Mouse (Mus musculus) liver, adult 2 months (tissue): Measurements from ENCODE around the gene Lsg1. TPM values are rescaled to one million over a fixed set of nuclear protein-coding genes. Genes with fewer than 3 reads are reported as not detected.
A peak's percentile ranks its signal among the peaks of the same experiment; 100 is the strongest.

Experiments used
- DNase-seq: peaks from one replicate; pipeline ENCODE4 v3.0.0-alpha.2; 2011; ENCODE audit warnings: low read depth, low spot score; ENCODE audit errors: extremely low read depth
- H3K27ac ChIP-seq: fragments of 200-500 bp; replicated peaks from 2 replicates; pipeline ENCODE4 v1.5.1; 2012; ENCODE audit warnings: low read depth, mild to moderate bottlenecking, control low read depth, inconsistent platforms, low read length; ENCODE audit not compliant: insufficient read depth
- H3K27me3 ChIP-seq: fragments of 200-500 bp; 2 replicates; pipeline ENCODE4 v1.6.1; 2012; ENCODE audit warnings: mild to moderate bottlenecking, moderate library complexity, low read length, inconsistent platforms; ENCODE audit not compliant: control insufficient read depth, insufficient read depth
- H3K36me3 ChIP-seq: fragments of 200-500 bp; 2 replicates; pipeline ENCODE4 v1.6.1; 2012; ENCODE audit warnings: low read length, inconsistent platforms; ENCODE audit not compliant: control insufficient read depth, insufficient read depth
- H3K4me1 ChIP-seq: fragments of 200-500 bp; 2 replicates; pipeline ENCODE4 v1.6.1; 2011; ENCODE audit warnings: low read length; ENCODE audit not compliant: control insufficient read depth, insufficient read depth
- H3K4me3 ChIP-seq: fragments of 200-500 bp; 2 replicates; pipeline ENCODE4 v1.5.1; 2011; ENCODE audit warnings: low read depth, mild to moderate bottlenecking, control low read depth, low read length, moderate library complexity; ENCODE audit not compliant: insufficient read depth
- H3K79me2 ChIP-seq: fragments of 200-500 bp; 2 replicates; pipeline ENCODE4 v1.6.1; 2012; ENCODE audit warnings: inconsistent platforms, mild to moderate bottlenecking, low read length, moderate library complexity; ENCODE audit not compliant: control insufficient read depth, insufficient read depth
- H3K9ac ChIP-seq: fragments of 200-500 bp; 2 replicates; pipeline ENCODE4 v1.6.1; 2012; ENCODE audit warnings: low read depth, mild to moderate bottlenecking, control low read depth, inconsistent platforms, low read length
- CTCF ChIP-seq: fragments of 200-500 bp; IDR thresholded peaks from 2 replicates; pipeline ENCODE4 v1.5.1; 2011; ENCODE audit warnings: low read depth, low read length, control low read depth
- POLR2A ChIP-seq: fragments of 200-500 bp; IDR thresholded peaks from 2 replicates; pipeline ENCODE4 v1.6.1; 2011; ENCODE audit warnings: low read length, control low read depth; ENCODE audit not compliant: insufficient read depth; ENCODE audit errors: extremely low read depth
- WGBS: fragments of 180-500 bp; shearing (Covaris S2); methylation state at CpG from one replicate; pipeline ENCODE4 v1.1.7; 2018; 5-methylcytosine and 5-hydroxymethylcytosine counted together
- polyA plus RNA-seq: library from polyadenylated mRNA; depleted of rRNA; stranded (reverse); fragments of >200 nt; gene quantifications from 2 replicates; pipeline ENCODE4 v1.2.3, GENCODE M21; 2012
- total RNA-seq: library from RNA; depleted of rRNA; stranded (reverse); fragments of >200 nt; gene quantifications from 2 replicates; pipeline ENCODE4 v1.2.3, GENCODE M21; 2014

The Lsg1 gene
- total and polyA plus RNA-seq, 2 experiments: 9.5 to 10.0 TPM

GRCm38 (mm10) chr16:30522253-30522940 lies 65.0 kb downstream of the Lsg1 start:
- Histone ChIP-seq H3K4me1 (peaks cover 7% of the 10 kb centered on the region), H3K27me3 (no peaks in the 10 kb centered on the region), H3K27ac (no peak overlapping the region), H3K79me2 (no peaks in the 10 kb centered on the region), H3K4me3 (no peak overlapping the region), H3K9ac (no peak overlapping the region), H3K36me3 (no peaks in the 10 kb centered on the region)
- WGBS: 84% methylated on average over 10 of the region's 10 CpGs
- no peak for DNase-seq
- TF ChIP-seq CTCF: no peak

DNA sequence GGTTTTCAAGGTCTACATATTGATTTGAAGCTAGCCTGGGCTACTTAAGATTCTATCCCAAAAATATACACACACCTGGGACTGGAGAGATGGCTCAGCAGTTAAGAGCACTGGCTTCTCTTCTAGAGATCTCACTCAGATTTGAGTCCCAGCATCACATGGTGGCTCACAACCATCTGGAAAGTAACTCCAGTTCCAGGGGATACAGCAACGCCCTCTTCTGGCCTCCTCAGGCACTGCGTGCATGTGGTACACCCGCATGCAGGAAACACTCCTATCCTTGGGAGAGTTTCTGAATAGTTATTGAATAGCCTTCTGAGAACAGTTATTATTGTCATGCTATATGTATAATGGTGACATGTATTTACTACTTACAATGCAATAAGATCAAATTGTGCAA lies 66.2 kb downstream of the Lsg1 start:
- TF ChIP-seq POLR2A: no peak
- TF ChIP-seq CTCF: peak; percentile 31; the same call in 1 of the 2 replicates
- no peak for DNase-seq
- WGBS: 70% methylated on average over 3 of the region's 3 CpGs
- H3K79me2 ChIP-seq: no peaks in the 10 kb centered on the region
- no peak overlapping the region for H3K9ac ChIP-seq
- no peaks in the 10 kb centered on the region for H3K27me3 ChIP-seq
- H3K4me1 ChIP-seq: peaks cover 7% of the 10 kb centered on the region
- no peak overlapping the region for H3K27ac ChIP-seq
- no peaks in the 10 kb centered on the region for H3K36me3 ChIP-seq
- no peak overlapping the region for H3K4me3 ChIP-seq

- DNase-seq: peak; percentile 83
Observed at GRCm38 (mm10) chr16:30520361-30520823, 67.0 kb downstream of the Lsg1 start.

DNA sequence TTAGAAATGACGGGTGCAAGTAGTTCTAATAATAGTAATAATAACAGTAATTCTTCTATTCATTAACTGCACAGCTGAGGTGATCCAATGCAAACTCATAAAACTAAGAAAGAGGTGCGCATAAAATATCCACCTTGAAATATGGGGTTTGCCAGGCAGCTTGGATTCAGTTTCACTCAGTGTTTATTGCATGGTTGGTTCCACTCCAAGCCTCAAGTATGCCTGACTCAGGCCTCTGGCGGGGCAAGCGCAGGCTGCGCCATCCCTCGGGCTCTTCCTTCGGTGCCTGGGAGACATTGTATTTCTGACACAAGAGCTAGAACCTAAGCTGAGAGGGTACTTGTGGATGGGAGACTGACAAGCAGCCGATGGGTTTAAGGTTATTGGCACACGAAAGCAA lies 68.8 kb downstream of the Lsg1 start:
- no peaks in the 10 kb centered on the region for H3K27me3 ChIP-seq
- no peak overlapping the region for H3K4me3 ChIP-seq
- H3K79me2 ChIP-seq: no peaks in the 10 kb centered on the region
- no peak overlapping the region for H3K27ac ChIP-seq
- WGBS: 81% methylated on average over 9 of the region's 9 CpGs
- H3K9ac ChIP-seq: no peak overlapping the region
- no peaks in the 10 kb centered on the region for H3K36me3 ChIP-seq
- TF ChIP-seq POLR2A: no peak
- TF ChIP-seq CTCF: no peak
- DNase-seq: no peak
- H3K4me1 ChIP-seq: peaks cover 7% of the 10 kb centered on the region

More at GRCm38 (mm10) chr16:30520361-30520823, 67.0 kb downstream of the Lsg1 start:
- Histone ChIP-seq H3K27ac (0 out of 2 replicates have a peak overlapping the region, but pooled peaks have one; percentile 7), H3K79me2 (no peaks in the 10 kb centered on the region), H3K36me3 (no peaks in the 10 kb centered on the region), H3K4me3 (no peak overlapping the region), H3K4me1 (peaks cover 7% of the 10 kb centered on the region), H3K9ac (no peak overlapping the region), H3K27me3 (no peaks in the 10 kb centered on the region)
- 5% methylated on average over 9 of the region's 9 CpGs for WGBS
- TF ChIP-seq POLR2A (no peak), CTCF (peak; percentile 67; the same call in 1 of the 2 replicates)

GRCm38 (mm10) chr16:30517666-30518283 lies 69.6 kb downstream of the Lsg1 start:
- Histone ChIP-seq H3K9ac (no peak overlapping the region; the same call in 1 of the 2 replicates), H3K36me3 (no peaks in the 10 kb centered on the region), H3K27me3 (no peaks in the 10 kb centered on the region), H3K27ac (peak overlapping the region; percentile 50), H3K4me1 (peaks cover 7% of the 10 kb centered on the region), H3K79me2 (no peaks in the 10 kb centered on the region), H3K4me3 (no peak overlapping the region)
- 28% methylated on average over 11 of the region's 11 CpGs for WGBS
- DNase-seq: peak; percentile 73
- TF ChIP-seq CTCF (no peak), POLR2A (no peak)

- Histone ChIP-seq H3K36me3 (no peaks in the 10 kb centered on the region), H3K27ac (no peak overlapping the region), H3K4me1 (peaks cover 14% of the 10 kb centered on the region), H3K27me3 (no peaks in the 10 kb centered on the region), H3K9ac (no peak overlapping the region), H3K79me2 (no peaks in the 10 kb centered on the region), H3K4me3 (no peak overlapping the region)
- TF ChIP-seq CTCF: no peak
- TF ChIP-seq POLR2A: no peak
- WGBS: 90% methylated on average over 9 of the region's 9 CpGs
- no peak for DNase-seq
Observed at GRCm38 (mm10) chr16:30516993-30517392, 70.4 kb downstream of the Lsg1 start.
